Mouse (Mus musculus) stomach, embryonic 16.5 days (tissue): Measurements from ENCODE around the gene Fancc. TPM values are rescaled to one million over a fixed set of nuclear protein-coding genes. Genes with fewer than 3 reads are reported as not detected.

ENCODE experiments used
- ATAC-seq: fragments of 200-750 bp; cut with Nextera tagmentation; 2 replicates; pipeline ENCODE4 v1.8.0; 2017; ENCODE audit warnings: moderate number of reproducible peaks, moderate TSS enrichment; ENCODE audit not compliant: insufficient read depth, low FRiP score
- H3K27ac ChIP-seq: fragments of 300-500 bp; sonication (generic); 2 replicates; pipeline ENCODE4 v1.5.1; 2014; ENCODE audit warnings: low read length
- H3K27me3 ChIP-seq: fragments of 300-500 bp; sonication (generic); 2 replicates; pipeline ENCODE4 v1.6.1; 2014; ENCODE audit warnings: low read length, control low read depth, mixed read lengths; ENCODE audit not compliant: control insufficient read depth, insufficient read depth
- H3K36me3 ChIP-seq: fragments of 300-500 bp; sonication (generic); 2 replicates; pipeline ENCODE4 v1.6.1; 2014; ENCODE audit warnings: low read length; ENCODE audit not compliant: control insufficient read depth, insufficient read depth
- H3K4me1 ChIP-seq: fragments of 300-500 bp; sonication (generic); 2 replicates; pipeline ENCODE4 v1.6.1; 2014; ENCODE audit warnings: low read length, control low read depth, mixed read lengths; ENCODE audit not compliant: control insufficient read depth, insufficient read depth
- H3K4me2 ChIP-seq: fragments of 300-500 bp; sonication (generic); 2 replicates; pipeline ENCODE4 v1.6.1; 2014; ENCODE audit warnings: low read depth, low read length, mixed read lengths
- H3K4me3 ChIP-seq: fragments of 300-500 bp; sonication (generic); replicated peaks from 2 replicates; pipeline ENCODE4 v1.5.1; 2014; ENCODE audit warnings: mild to moderate bottlenecking, low read length
- H3K9ac ChIP-seq: fragments of 300-500 bp; sonication (generic); 2 replicates; pipeline ENCODE4 v1.6.1; 2014; ENCODE audit warnings: low read length
- H3K9me3 ChIP-seq: fragments of 300-500 bp; sonication (generic); replicated peaks from 2 replicates; pipeline ENCODE4 v1.6.1; 2016; ENCODE audit warnings: low read length, control low read depth; ENCODE audit not compliant: control insufficient read depth
- WGBS: fragments of 180-500 bp; shearing (Covaris S2); extraction: QIAGEN DNeasy Blood & Tissue Kit; methylation state at CpG from one replicate; pipeline ENCODE4 v1.1.7; 2014; 5-methylcytosine and 5-hydroxymethylcytosine counted together
- polyA plus RNA-seq: library from polyadenylated mRNA; unstranded; fragments of >200 nt; fragmentation: Nextera tagmentation; extraction: Ambion mirVana; gene quantifications from 2 replicates; pipeline ENCODE4 v1.2.1, GENCODE M21; 2015

The Fancc gene
- polyA plus RNA-seq, 1 experiment from 2014 or later, result 22.0 TPM

- Histone ChIP-seq H3K9ac (peak overlapping the region; percentile 53), H3K4me2 (peak overlapping the region; percentile 41), H3K27me3 (no peaks in the 10 kb centered on the region), H3K4me1 (peaks cover 47% of the 10 kb centered on the region), H3K4me3 (peak overlapping the region; percentile 24), H3K9me3 (no peaks in the 10 kb centered on the region), H3K27ac (peak overlapping the region; percentile 52), H3K36me3 (peaks cover 10% of the 10 kb centered on the region)
- ATAC-seq, result peak; percentile 71; the same call in 1 of the 2 replicates
- 23% methylated on average over 3 of the region's 3 CpGs for WGBS
Observed at GRCm38 (mm10) chr13:63280344-63280743, 216.7 kb downstream of the Fancc start.

GRCm38 (mm10) chr13:63279807-63280206 is 217.3 kb downstream of the Fancc start:
- H3K27ac ChIP-seq, result peak overlapping the region; percentile 70
- peak overlapping the region; percentile 41 for H3K4me2 ChIP-seq
- H3K36me3 ChIP-seq, result peaks cover 6% of the 10 kb centered on the region; the same call in 1 of the 2 replicates
- no peaks in the 10 kb centered on the region for H3K9me3 ChIP-seq
- ATAC-seq, result no peak
- peak overlapping the region; percentile 24 for H3K4me3 ChIP-seq
- peaks cover 47% of the 10 kb centered on the region for H3K4me1 ChIP-seq
- no peaks in the 10 kb centered on the region for H3K27me3 ChIP-seq
- 25% methylated on average over 8 of the region's 8 CpGs for WGBS
- H3K9ac ChIP-seq, result peak overlapping the region; percentile 57

DNA sequence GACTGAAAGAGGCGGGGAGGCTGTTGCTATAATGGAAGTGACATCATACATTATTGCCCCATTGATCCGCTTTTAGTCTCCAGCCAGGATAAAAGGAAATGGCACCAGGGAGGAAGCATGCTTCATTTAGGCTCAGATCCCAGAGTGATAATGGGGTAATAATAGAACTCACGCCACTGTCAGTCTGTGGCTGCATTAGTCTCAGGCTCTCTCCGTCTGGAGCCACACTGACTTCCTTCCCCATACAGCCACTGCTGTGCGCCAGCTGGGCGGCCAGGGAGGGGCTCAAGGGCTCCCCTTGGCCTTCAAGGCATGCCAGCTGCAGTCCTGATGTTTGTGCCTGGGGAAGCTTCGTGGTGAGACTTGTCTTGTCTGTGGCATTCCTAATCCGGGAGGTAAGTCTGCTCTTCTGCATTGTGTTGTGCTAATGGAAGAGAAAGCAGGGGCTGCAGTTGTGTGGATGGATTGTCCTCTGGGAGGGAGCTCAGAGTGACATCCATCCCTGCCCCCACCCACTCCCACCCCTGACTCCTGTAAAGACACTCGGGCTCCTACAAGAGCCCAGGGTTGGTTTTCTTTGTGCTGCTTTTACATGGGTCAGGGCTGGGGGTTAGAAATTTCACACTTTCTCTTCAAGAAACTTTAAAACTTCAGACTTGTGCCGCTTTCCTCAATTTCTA is 218.1 kb downstream of the Fancc start:
- Histone ChIP-seq H3K9me3 (no peaks in the 10 kb centered on the region), H3K4me1 (peaks cover 53% of the 10 kb centered on the region), H3K27me3 (no peaks in the 10 kb centered on the region), H3K36me3 (peaks cover 6% of the 10 kb centered on the region; the same call in 1 of the 2 replicates), H3K4me3 (peak overlapping the region; percentile 24), H3K9ac (peak overlapping the region; percentile 57), H3K4me2 (peak overlapping the region; percentile 41), H3K27ac (peak overlapping the region; percentile 70)
- peak; percentile 70; the same call in 1 of the 2 replicates for ATAC-seq
- 23% methylated on average over 10 of the region's 10 CpGs for WGBS

GRCm38 (mm10) chr13:63278141-63278631 is 218.9 kb downstream of the Fancc start:
- no peak for ATAC-seq
- Histone ChIP-seq H3K27ac (peak overlapping the region; percentile 70), H3K9ac (peak overlapping the region; percentile 57), H3K4me1 (peaks cover 55% of the 10 kb centered on the region), H3K4me2 (peak overlapping the region; percentile 41), H3K27me3 (no peaks in the 10 kb centered on the region), H3K36me3 (peaks cover 5% of the 10 kb centered on the region; the same call in 1 of the 2 replicates), H3K4me3 (peak overlapping the region; percentile 24), H3K9me3 (no peaks in the 10 kb centered on the region)
- 22% methylated on average over 5 of the region's 5 CpGs for WGBS

- Histone ChIP-seq H3K4me3 (peak overlapping the region; percentile 24), H3K27ac (peak overlapping the region; percentile 9; the same call in 1 of the 2 replicates), H3K4me2 (peak overlapping the region; percentile 41), H3K36me3 (no peaks in the 10 kb centered on the region), H3K9ac (peak overlapping the region; percentile 29; the same call in 1 of the 2 replicates), H3K27me3 (no peaks in the 10 kb centered on the region), H3K4me1 (peaks cover 56% of the 10 kb centered on the region), H3K9me3 (no peaks in the 10 kb centered on the region)
- ATAC-seq, result no peak
- WGBS, result 41% methylated on average over 5 of the region's 5 CpGs
Observed at GRCm38 (mm10) chr13:63277316-63277715, 219.8 kb downstream of the Fancc start.

DNA sequence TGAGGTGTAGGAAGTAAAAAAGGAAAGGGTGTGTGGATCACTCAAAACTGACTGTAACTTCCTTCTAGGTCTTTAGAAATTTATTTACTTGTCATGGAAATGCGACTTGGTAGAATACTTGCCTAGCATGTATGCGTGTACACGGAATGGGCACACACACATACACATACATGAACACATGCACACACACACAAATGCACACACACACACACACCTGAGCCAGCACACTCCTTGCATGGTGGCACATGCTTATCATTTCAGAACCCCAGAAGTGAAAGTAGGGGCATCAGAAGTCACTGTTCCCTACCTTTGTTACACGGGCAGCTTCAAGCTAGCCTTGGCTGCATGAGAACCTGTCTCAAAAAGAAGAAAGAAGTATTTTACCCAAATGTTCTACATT is 220.7 kb downstream of the Fancc start:
- Histone ChIP-seq H3K27me3 (no peaks in the 10 kb centered on the region), H3K36me3 (no peaks in the 10 kb centered on the region), H3K4me3 (peak overlapping the region; percentile 24), H3K9ac (peak overlapping the region; percentile 54; the same call in 1 of the 2 replicates), H3K9me3 (no peaks in the 10 kb centered on the region), H3K4me1 (peaks cover 57% of the 10 kb centered on the region), H3K27ac (peak overlapping the region; percentile 14), H3K4me2 (peak overlapping the region; percentile 41)
- ATAC-seq, result no peak
- WGBS, result 72% methylated on average over 4 of the region's 4 CpGs

DNA sequence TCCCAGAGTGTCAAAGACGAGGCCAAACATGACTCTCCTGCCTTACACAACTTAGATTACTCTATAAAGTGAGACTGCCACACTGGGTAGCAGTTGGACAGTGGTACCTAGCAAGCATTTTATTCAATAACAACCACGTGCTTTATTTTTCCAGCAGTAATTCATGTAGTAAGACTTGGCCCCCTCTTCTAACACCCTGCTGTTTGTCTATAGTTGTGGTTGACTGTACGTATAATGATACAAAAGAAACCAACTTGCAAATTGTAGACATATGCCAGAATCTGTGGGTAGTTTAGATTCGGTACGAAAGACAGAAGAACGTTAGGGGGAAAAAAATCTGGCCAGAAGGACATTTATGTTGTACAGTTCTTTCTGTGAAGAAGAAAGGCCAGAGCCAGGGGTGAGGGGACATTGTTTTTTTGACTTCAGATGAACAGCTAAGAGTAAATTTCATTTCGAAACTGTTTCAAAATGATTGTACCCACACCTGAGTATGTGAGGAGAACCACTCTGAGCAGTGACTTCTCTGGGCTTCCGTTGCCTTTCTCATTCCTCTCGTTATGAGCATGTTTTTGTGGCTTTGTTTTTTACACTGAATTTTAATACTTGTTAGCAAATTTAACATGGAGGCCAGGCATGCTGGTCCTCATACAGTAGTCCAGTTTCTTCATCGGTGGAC is 222.5 kb downstream of the Fancc start:
- H3K4me3 ChIP-seq, result peak overlapping the region; percentile 54
- H3K27me3 ChIP-seq, result no peaks in the 10 kb centered on the region
- H3K9me3 ChIP-seq, result no peaks in the 10 kb centered on the region
- WGBS, result 55% methylated on average over 10 of the region's 10 CpGs
- no peaks in the 10 kb centered on the region for H3K36me3 ChIP-seq
- H3K4me1 ChIP-seq, result peaks cover 55% of the 10 kb centered on the region
- H3K4me2 ChIP-seq, result peak overlapping the region; percentile 41
- no peak for ATAC-seq
- peak overlapping the region; percentile 76 for H3K27ac ChIP-seq
- peak overlapping the region; percentile 76 for H3K9ac ChIP-seq

DNA sequence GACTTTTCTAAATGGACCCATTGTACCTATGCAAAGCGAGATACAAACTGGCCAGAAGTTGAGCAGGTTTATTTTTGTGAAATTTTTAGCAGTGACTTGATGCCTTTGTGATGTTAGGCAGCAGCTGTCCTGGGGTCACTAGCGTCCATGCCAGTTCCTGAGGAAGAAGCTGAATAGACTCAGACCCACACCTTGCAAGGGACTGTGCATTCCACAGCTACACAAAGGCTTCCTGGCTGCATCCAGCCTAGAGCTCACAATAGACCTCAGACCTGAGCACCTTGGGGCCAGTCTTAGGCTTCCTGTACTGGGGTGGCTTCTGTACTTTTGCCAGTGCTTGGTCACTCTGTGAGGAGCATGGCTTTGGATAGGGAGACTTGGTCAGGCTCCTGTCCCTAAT is 223.2 kb downstream of the Fancc start:
- ATAC-seq, result no peak
- H3K27me3 ChIP-seq, result no peaks in the 10 kb centered on the region
- H3K36me3 ChIP-seq, result no peaks in the 10 kb centered on the region
- peaks cover 53% of the 10 kb centered on the region for H3K4me1 ChIP-seq
- H3K4me3 ChIP-seq, result peak overlapping the region; percentile 54
- no peaks in the 10 kb centered on the region for H3K9me3 ChIP-seq
- peak overlapping the region; percentile 41 for H3K4me2 ChIP-seq
- H3K9ac ChIP-seq, result peak overlapping the region; percentile 76
- peak overlapping the region; percentile 76 for H3K27ac ChIP-seq
- 38% methylated on average over 2 of the region's 2 CpGs for WGBS
